Mouse (Mus musculus): ENCODE results near the gene Camk2g.

DNA sequence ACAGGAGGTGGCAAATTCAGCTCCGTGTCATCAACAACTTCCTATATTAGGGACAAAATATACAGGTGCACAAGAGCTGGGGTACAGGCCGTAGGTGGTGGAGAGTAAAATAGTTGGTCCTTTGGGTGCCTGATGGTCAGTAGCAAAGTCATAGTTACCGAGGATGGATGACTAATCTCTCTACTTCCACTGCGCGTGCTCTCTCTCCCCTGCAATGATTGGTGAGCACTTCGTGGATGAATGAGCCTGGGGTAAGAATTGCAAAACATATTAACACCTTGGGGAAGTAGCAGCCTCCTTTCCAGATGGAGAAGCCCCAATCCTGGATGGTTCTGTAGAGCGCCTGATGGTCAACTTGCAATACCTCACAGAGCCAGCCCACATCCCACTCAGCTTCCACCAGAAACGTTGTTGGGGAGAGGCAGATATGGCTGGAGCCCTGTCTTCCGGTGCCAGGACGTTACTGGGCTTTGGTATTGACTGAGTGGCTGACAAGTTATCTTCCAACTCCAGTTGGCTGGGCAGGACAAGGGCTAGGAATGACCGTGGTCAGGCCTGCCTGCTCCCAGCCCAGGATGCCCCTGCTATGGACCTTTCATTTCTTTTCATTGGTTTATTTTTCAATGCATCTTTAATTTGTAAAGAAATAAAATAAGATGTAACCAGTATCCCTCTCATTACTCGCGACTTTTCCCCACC lies 99.6 kb downstream of the Camk2g start:
- TF ChIP-seq POLR2A (IDR thresholded peaks at IDR 0.05; ENCODE audit: insufficient read depth, low read depth, low read length) (no peak), CTCF (IDR thresholded peaks at IDR 0.05) (no peak), EP300 (IDR thresholded peaks at IDR 0.05; ENCODE audit: insufficient read depth, low read depth, low read length) (no peak)

All from heart, adult 2 months (tissue).